Mouse (Mus musculus) hindbrain, postnatal 0 days (tissue): ENCODE measurements around the gene Abhd14a. TPM values are rescaled to one million over a fixed set of nuclear protein-coding genes. Genes with fewer than 3 reads are reported as not detected.
A peak's percentile ranks its signal among the peaks of the same experiment; 100 is the strongest.
"Not testable (repeated sequence)": the region's sequence is repeated elsewhere in the genome, so short reads cannot be mapped to it uniquely, and the experiment has no call there.

ENCODE experiments used
- ATAC-seq: fragments of 200-750 bp; cut with Nextera tagmentation; 2 replicates; pipeline ENCODE4 v1.8.0; 2017; ENCODE audit warnings: mild to moderate bottlenecking, moderate TSS enrichment, moderate library complexity
- DNase-seq: peaks from one replicate; pipeline ENCODE4 v3.0.0-alpha.2; 2015; ENCODE audit warnings: low spot score
- H3K27ac ChIP-seq: fragments of 300-500 bp; sonication (generic); 2 replicates; pipeline ENCODE4 v1.5.1; 2014; ENCODE audit warnings: mild to moderate bottlenecking
- H3K27me3 ChIP-seq: fragments of 300-500 bp; sonication (generic); 2 replicates; pipeline ENCODE4 v1.6.1; 2014; ENCODE audit warnings: low read length, mixed read lengths; ENCODE audit not compliant: insufficient read depth
- H3K36me3 ChIP-seq: fragments of 300-500 bp; sonication (generic); 2 replicates; pipeline ENCODE4 v1.6.1; 2014; ENCODE audit warnings: low read length, mixed read lengths; ENCODE audit not compliant: insufficient read depth
- H3K4me1 ChIP-seq: fragments of 300-500 bp; sonication (generic); 2 replicates; pipeline ENCODE4 v1.6.1; 2014; ENCODE audit warnings: antibody characterized with exemption, low read length, mixed read lengths; ENCODE audit not compliant: insufficient read depth
- H3K4me2 ChIP-seq: fragments of 300-500 bp; sonication (generic); 2 replicates; pipeline ENCODE4 v1.6.1; 2014; ENCODE audit warnings: low read depth, mild to moderate bottlenecking, low read length, moderate library complexity, mixed read lengths
- H3K4me3 ChIP-seq: fragments of 300-500 bp; sonication (generic); 2 replicates; pipeline ENCODE4 v1.5.1; 2014; ENCODE audit warnings: low read length
- H3K9ac ChIP-seq: fragments of 300-500 bp; sonication (generic); replicated peaks from 2 replicates; pipeline ENCODE4 v1.6.1; 2014; ENCODE audit warnings: mild to moderate bottlenecking, low read length, moderate library complexity, mixed read lengths
- H3K9me3 ChIP-seq: fragments of 300-500 bp; sonication (generic); 2 replicates; pipeline ENCODE4 v1.6.1; 2016; ENCODE audit warnings: low read length, mixed read lengths
- CTCF ChIP-seq: IDR thresholded peaks from 2 replicates; pipeline ENCODE4 v1.5.1; 2016; ENCODE audit warnings: antibody characterized with exemption, control low read depth, low read depth
- WGBS: fragments of 180-500 bp; shearing (Covaris S2); extraction: QIAGEN DNeasy Blood & Tissue Kit; methylation state at CpG from one replicate; pipeline ENCODE4 v1.1.7; 2014; 5-methylcytosine and 5-hydroxymethylcytosine counted together
- polyA plus RNA-seq: library from polyadenylated mRNA; unstranded; fragments of >200 nt; fragmentation: Nextera tagmentation; extraction: Ambion mirVana; gene quantifications from 2 replicates; pipeline ENCODE4 v1.2.1, GENCODE M21; 2015
- total RNA-seq: library from RNA; depleted of rRNA; stranded (reverse); fragments of >200 nt; gene quantifications from 2 replicates; pipeline ENCODE4 v1.2.3, GENCODE M21; 2014; rRNA removed

Gene Abhd14a
- total RNA-seq (59.6 and 62.1 TPM in 2 replicates), polyA plus RNA-seq (66.8 and 69.2 TPM in 2 replicates)

DNA sequence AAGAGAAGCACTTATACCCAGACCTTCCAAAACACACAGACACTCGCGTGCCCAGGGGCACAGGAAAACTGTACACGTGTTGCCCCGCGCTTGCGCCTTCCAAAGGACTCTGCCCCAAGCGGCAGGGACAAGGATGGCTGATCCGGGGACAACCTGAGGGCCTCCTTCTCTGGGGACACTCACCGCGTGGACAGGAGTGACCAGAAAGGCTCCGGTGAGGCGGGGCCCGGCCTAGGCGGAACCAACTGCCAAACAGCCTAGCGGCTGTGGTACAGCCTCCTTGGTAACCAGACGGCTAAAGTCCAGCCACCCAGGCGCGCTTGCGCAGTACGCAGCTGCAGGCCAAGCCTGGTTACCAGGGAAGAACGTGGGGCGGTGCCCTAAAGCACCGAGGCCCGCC lies at the start of gene Abhd14a, which contains the start of gene Abhd14b:
Gene Abhd14a (minus strand): TSS at position 331 of the 400 bp plus-strand sequence.
Gene Abhd14b (plus strand): TSS at position 112 of the 400 bp plus-strand sequence.
- peak; percentile 76 for TF ChIP-seq CTCF
- no peaks in the 10 kb centered on the region for H3K9me3 ChIP-seq
- ATAC-seq (peak; percentile 88), DNase-seq (peak; percentile 94)
- no peaks in the 10 kb centered on the region; the same call in 1 of the 2 replicates for H3K36me3 ChIP-seq
- peak within 1 kb of the TSS; percentile 53 for H3K9ac ChIP-seq
- peak within 1 kb of the TSS; percentile 75 for H3K27ac ChIP-seq
- H3K4me1 ChIP-seq = peaks cover 11% of the 10 kb centered on the region
- H3K27me3 ChIP-seq = no peaks in the 10 kb centered on the region
- peak within 1 kb of the TSS; percentile 54 for H3K4me3 ChIP-seq
- whole genome bisulfite sequencing = under 1% methylated on average over 24 of the region's 24 CpGs
- peak within 1 kb of the TSS; percentile 77 for H3K4me2 ChIP-seq

DNA sequence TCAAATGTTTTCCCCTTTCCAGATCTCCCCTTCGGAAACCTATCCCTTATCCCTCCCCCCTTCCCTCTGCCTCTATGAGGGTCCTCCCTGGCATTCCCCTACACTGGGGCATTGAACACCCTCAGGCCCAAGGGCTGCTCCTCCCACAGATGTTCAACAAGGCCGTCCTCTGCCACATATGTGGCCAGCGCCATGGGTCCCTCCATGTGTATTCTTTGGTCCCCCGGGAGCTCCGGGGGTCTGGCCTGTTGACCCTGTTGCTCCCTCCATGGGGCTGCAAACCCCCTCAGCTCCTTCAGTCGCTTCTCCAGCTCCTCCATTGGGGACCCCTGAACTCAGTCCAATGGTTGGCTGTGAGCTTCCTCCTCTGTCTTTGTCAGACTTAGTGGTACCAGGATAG lies 40.1 kb upstream of the Abhd14a start:
- not testable (repeated sequence) for H3K4me3 ChIP-seq

GRCm38 (mm10) chr9:106485076-106485475 lies 37.6 kb upstream of the Abhd14a start:
- ATAC-seq (no peak), DNase-seq (no peak)
- Histone ChIP-seq H3K27ac (no peak overlapping the region), H3K27me3 (no peaks in the 10 kb centered on the region), H3K9ac (no peak overlapping the region), H3K9me3 (no peaks in the 10 kb centered on the region), H3K4me2 (no peak overlapping the region), H3K4me1 (no peaks in the 10 kb centered on the region), H3K36me3 (peaks cover 28% of the 10 kb centered on the region), H3K4me3 (no peak overlapping the region)
- WGBS = 83% methylated on average over 10 of the region's 10 CpGs
- no peak for TF ChIP-seq CTCF

More for the DNA sequence above, 40.1 kb upstream of the Abhd14a start:
- not testable (repeated sequence) for H3K27ac ChIP-seq, H3K27me3 ChIP-seq, H3K9ac ChIP-seq, H3K9me3 ChIP-seq, DNase-seq, H3K4me1 ChIP-seq, ATAC-seq, H3K4me2 ChIP-seq
- H3K36me3 ChIP-seq = peaks cover 28% of the 10 kb centered on the region
- WGBS = 81% methylated on average over 6 of the region's 6 CpGs

- Histone ChIP-seq H3K4me3 (no peak overlapping the region), H3K27me3 (no peaks in the 10 kb centered on the region), H3K4me2 (no peak overlapping the region), H3K4me1 (no peaks in the 10 kb centered on the region), H3K36me3 (peaks cover 28% of the 10 kb centered on the region), H3K9ac (no peak overlapping the region), H3K27ac (no peak overlapping the region), H3K9me3 (no peaks in the 10 kb centered on the region)
- DNase-seq (no peak), ATAC-seq (no peak)
- no peak for TF ChIP-seq CTCF
- WGBS = 93% methylated on average over 17 of the region's 17 CpGs
These were observed 36.1 kb upstream of the Abhd14a start for GRCm38 (mm10) chr9:106483606-106484005.

- peaks cover 28% of the 10 kb centered on the region for H3K36me3 ChIP-seq
- H3K4me1 ChIP-seq = peaks cover 1% of the 10 kb centered on the region; the same call in 1 of the 2 replicates
- ATAC-seq = no peak
These were observed 35.7 kb upstream of the Abhd14a start for GRCm38 (mm10) chr9:106483136-106483535.

DNA sequence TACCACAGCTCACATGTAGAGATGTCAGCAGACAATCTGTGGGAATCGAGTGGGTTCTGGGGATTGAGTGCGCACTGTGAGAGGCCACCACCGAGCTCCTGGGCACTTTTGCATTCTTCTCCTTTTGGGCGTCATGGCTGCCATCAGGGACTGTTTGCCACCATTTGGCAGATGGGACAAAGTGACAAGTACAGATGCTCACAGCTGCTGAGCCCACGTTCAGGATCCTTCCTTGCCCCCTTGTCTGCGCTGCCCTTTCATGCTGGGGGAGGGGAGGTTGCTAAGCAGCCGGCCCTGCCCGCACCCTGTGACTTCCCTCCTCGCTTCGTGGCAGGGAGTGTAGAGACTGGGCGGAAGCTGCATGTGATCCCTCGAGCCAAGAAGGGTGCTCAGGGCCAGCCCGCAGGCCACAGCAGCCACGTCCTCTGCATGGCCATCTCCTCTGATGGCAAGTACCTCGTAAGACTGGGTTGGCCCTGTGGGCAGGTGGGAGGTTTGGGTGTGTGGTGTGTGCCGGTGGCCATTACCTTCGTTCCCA lies 35.2 kb upstream of the Abhd14a start:
- WGBS = 85% methylated on average over 17 of the region's 17 CpGs
- ATAC-seq (no peak), DNase-seq (no peak)
- Histone ChIP-seq H3K9ac (no peak overlapping the region), H3K4me3 (no peak overlapping the region), H3K27me3 (no peaks in the 10 kb centered on the region), H3K4me2 (no peak overlapping the region), H3K27ac (no peak overlapping the region), H3K9me3 (no peaks in the 10 kb centered on the region), H3K4me1 (peaks cover 6% of the 10 kb centered on the region; the same call in 1 of the 2 replicates), H3K36me3 (peaks cover 28% of the 10 kb centered on the region)
- no peak for TF ChIP-seq CTCF

More at GRCm38 (mm10) chr9:106483136-106483535, 35.7 kb upstream of the Abhd14a start:
- Histone ChIP-seq H3K27me3 (no peaks in the 10 kb centered on the region), H3K9ac (no peak overlapping the region), H3K4me3 (no peak overlapping the region), H3K27ac (no peak overlapping the region), H3K4me2 (no peak overlapping the region), H3K9me3 (no peaks in the 10 kb centered on the region)
- DNase-seq = no peak
- TF ChIP-seq CTCF = no peak
- 97% methylated on average over 10 of the region's 10 CpGs for WGBS

GRCm38 (mm10) chr9:106481676-106482075 lies 34.2 kb upstream of the Abhd14a start:
- no peak for DNase-seq
- 94% methylated on average over 13 of the region's 13 CpGs for WGBS
- H3K4me1 ChIP-seq = peaks cover 8% of the 10 kb centered on the region; the same call in 1 of the 2 replicates
- peaks cover 28% of the 10 kb centered on the region for H3K36me3 ChIP-seq
- no peak overlapping the region for H3K9ac ChIP-seq
- no peak for TF ChIP-seq CTCF
- no peak overlapping the region for H3K27ac ChIP-seq
- no peak for ATAC-seq
- H3K4me3 ChIP-seq = no peak overlapping the region
- H3K27me3 ChIP-seq = no peaks in the 10 kb centered on the region
- no peaks in the 10 kb centered on the region for H3K9me3 ChIP-seq
- H3K4me2 ChIP-seq = no peak overlapping the region
